Mouse (Mus musculus) effector memory CD4-positive, alpha-beta T cell, adult 5 months (primary cell): ENCODE data around the gene Nkap. TPM values are rescaled to one million over a fixed set of nuclear protein-coding genes. Genes with fewer than 3 reads are reported as not detected.

Experiments
- polyA plus RNA-seq: library from polyadenylated mRNA; unstranded; fragments of 100-300 nt; shearing (Covaris generic); gene quantifications from one replicate; pipeline ENCODE4 v1.2.1, GENCODE M21; 2017

The Nkap gene
- polyA plus RNA-seq, result 18.2 TPM

GRCm38 (mm10) chrX:37126671-37127358 is at the start of gene Nkap:
Gene Nkap (plus strand): TSS chrX:37126795.

DNA sequence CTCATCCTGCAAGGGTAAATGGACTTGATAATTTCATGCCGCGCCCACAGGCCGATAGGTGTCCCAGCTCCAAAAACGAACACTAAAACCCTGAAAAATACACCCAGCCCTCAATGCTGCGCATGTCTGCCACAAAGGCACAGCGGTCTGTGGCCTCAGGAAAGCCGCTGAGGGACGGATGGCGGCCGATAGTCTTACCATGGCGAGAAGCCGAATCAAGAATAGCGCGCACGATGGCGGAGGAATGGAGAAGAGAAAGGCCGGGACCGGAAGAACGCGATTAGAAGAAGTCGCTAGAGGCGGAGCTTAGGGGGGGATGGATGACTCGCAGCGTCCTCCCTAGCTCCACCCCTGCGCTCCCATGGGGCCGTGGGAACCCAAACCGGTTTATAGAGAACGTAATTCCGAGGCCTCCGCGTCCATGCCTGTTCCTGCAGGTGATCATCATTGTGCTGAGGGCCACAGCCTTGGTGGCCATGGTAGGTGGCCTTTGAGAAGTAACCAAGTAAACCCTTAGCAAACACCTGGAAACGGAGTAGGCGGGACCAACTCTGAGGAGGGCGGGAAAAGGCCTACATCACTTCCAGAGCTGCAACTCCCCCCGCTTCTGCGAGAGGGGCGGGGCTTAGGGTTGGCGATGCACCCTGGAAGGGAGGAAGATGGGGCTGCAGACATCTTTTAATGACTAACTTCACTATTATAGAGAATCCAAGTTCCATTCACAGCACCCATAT is 41.5 kb upstream of the Nkap start, which contains the start of gene Rpl39:
Rpl39 (minus strand) TSS at position 476 of the 734 bp plus-strand sequence.

DNA sequence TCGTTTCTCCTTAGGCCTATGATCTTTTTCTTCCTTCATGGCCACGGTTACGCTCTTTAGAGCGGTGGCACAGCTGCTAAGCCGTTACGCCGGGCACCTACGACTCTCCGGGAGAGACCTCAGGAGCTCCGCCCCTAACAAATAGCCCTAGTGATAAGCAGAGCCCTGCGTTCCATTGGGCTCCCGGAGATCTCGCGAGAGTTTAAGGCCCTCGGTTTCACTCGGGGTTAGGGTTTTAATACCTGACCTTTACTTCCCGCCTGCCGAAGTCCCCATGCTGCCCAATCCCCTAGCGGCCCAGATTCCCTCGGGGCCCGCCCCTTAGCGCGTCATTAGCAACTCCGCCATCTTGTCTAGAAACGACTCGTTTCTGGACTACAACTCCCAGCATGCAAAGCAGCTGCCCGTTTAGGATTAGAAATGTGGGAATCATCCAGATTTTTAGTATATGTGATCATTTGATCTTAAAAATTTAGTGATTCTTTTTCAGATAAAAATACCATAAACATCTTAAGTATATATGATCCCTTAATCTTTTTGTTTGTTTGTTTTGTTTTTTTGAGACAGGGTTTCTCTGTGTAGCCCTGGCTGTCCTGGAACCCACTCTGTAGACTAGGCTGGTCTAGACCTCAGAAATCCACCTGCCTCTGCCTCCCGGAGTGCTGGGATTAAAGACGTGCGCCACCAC is 16.3 kb upstream of the Nkap start, which contains the start of gene Upf3b:
Upf3b (minus strand) TSS at position 130 of the 688 bp plus-strand sequence.

GRCm38 (mm10) chrX:37168742-37169141 is 42.1 kb downstream of the Nkap start, which contains the start of gene Akap14:
Gene Akap14 (minus strand): TSS chrX:37168842.

DNA sequence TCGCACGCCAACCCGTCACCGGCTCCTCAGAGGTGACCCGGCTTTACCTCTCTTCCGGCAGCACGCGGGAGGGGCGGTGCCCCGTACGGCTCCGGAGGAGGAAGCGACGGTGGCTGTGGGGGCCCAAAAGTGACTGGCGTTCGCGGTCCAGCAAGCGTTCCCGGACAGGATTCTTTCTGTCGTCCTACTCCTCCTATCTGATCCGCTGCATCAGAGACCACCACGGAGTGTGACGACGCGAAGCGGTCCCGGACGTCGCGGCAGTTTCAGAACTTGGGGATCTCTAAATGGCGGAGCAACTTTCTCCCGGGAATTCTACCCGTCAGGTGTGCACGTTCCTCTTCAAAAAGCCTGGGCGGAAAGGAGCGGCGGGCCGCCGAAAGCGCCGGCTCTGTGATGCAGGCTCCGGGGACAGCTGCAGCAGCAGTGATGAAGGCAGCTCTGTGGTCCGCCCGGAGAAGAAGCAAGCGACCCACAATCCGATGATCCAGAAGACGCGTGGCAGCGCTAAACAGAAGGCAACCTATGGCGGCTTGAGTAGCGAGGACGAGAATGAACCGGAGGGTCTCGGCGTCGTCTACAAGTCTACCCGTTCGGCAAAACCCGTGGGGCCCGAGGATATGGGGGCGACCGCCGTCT is 64.6 kb downstream of the Nkap start, which contains the start of the genes Ndufa1 and Rnf113a1:
Ndufa1 (minus strand) TSS at position 59 of the 639 bp plus-strand sequence.
Rnf113a1 (plus strand) TSS at position 141 of the 639 bp plus-strand sequence.

Other genes starting within 250 kb of the Nkap start
- gene Nkrf, start 223.9 kb upstream of the Nkap start, polyA plus RNA-seq, result 2.4 TPM
- gene Sept6, start 135.0 kb upstream of the Nkap start, polyA plus RNA-seq, result 131 TPM
- not detected for gene Sowahd, start 78.0 kb upstream of the Nkap start, polyA plus RNA-seq
- gene Rpl39, start 41.4 kb upstream of the Nkap start, polyA plus RNA-seq, result 478 TPM
- gene Upf3b, start 16.5 kb upstream of the Nkap start, polyA plus RNA-seq, result 11.3 TPM
- gene Akap14, start 42.0 kb downstream of the Nkap start, polyA plus RNA-seq, result not detected
- 169 TPM for gene Ndufa1, start 64.4 kb downstream of the Nkap start, polyA plus RNA-seq
- 3.3 TPM for gene Rnf113a1, start 64.5 kb downstream of the Nkap start, polyA plus RNA-seq
- not detected for gene Gm9, start 84.2 kb downstream of the Nkap start, polyA plus RNA-seq
- not detected for gene Rhox1, start 95.5 kb downstream of the Nkap start, polyA plus RNA-seq
- not detected for gene Rhox2a, start 118.2 kb downstream of the Nkap start, polyA plus RNA-seq
- not detected for gene Rhox3a, start 123.1 kb downstream of the Nkap start, polyA plus RNA-seq
- gene Rhox4a, start 138.5 kb downstream of the Nkap start, polyA plus RNA-seq, result not detected